Mouse (Mus musculus) liver, adult 2 months (tissue): ENCODE results near the gene Tmprss11f. TPM values are rescaled to one million over a fixed set of nuclear protein-coding genes. Genes with fewer than 3 reads are reported as not detected.
"Not testable (repeated sequence)": the region's sequence is repeated elsewhere in the genome, so short reads cannot be mapped to it uniquely, and the experiment has no call there.

Experiments
- DNase-seq: peaks from one replicate; pipeline ENCODE4 v3.0.0-alpha.2; 2011; ENCODE audit warnings: low read depth, low spot score; ENCODE audit errors: extremely low read depth
- H3K27ac ChIP-seq: fragments of 200-500 bp; replicated peaks from 2 replicates; pipeline ENCODE4 v1.5.1; 2012; ENCODE audit warnings: low read depth, mild to moderate bottlenecking, control low read depth, inconsistent platforms, low read length; ENCODE audit not compliant: insufficient read depth
- H3K27me3 ChIP-seq: fragments of 200-500 bp; 2 replicates; pipeline ENCODE4 v1.6.1; 2012; ENCODE audit warnings: mild to moderate bottlenecking, moderate library complexity, low read length, inconsistent platforms; ENCODE audit not compliant: control insufficient read depth, insufficient read depth
- H3K36me3 ChIP-seq: fragments of 200-500 bp; 2 replicates; pipeline ENCODE4 v1.6.1; 2012; ENCODE audit warnings: low read length, inconsistent platforms; ENCODE audit not compliant: control insufficient read depth, insufficient read depth
- H3K4me1 ChIP-seq: fragments of 200-500 bp; 2 replicates; pipeline ENCODE4 v1.6.1; 2011; ENCODE audit warnings: low read length; ENCODE audit not compliant: control insufficient read depth, insufficient read depth
- H3K4me3 ChIP-seq: fragments of 200-500 bp; 2 replicates; pipeline ENCODE4 v1.5.1; 2011; ENCODE audit warnings: low read depth, mild to moderate bottlenecking, control low read depth, low read length, moderate library complexity; ENCODE audit not compliant: insufficient read depth
- H3K79me2 ChIP-seq: fragments of 200-500 bp; 2 replicates; pipeline ENCODE4 v1.6.1; 2012; ENCODE audit warnings: inconsistent platforms, mild to moderate bottlenecking, low read length, moderate library complexity; ENCODE audit not compliant: control insufficient read depth, insufficient read depth
- H3K9ac ChIP-seq: fragments of 200-500 bp; 2 replicates; pipeline ENCODE4 v1.6.1; 2012; ENCODE audit warnings: low read depth, mild to moderate bottlenecking, control low read depth, inconsistent platforms, low read length
- CTCF ChIP-seq: fragments of 200-500 bp; IDR thresholded peaks from 2 replicates; pipeline ENCODE4 v1.5.1; 2011; ENCODE audit warnings: low read depth, low read length, control low read depth
- POLR2A ChIP-seq: fragments of 200-500 bp; IDR thresholded peaks from 2 replicates; pipeline ENCODE4 v1.6.1; 2011; ENCODE audit warnings: low read length, control low read depth; ENCODE audit not compliant: insufficient read depth; ENCODE audit errors: extremely low read depth
- WGBS: fragments of 180-500 bp; shearing (Covaris S2); methylation state at CpG from one replicate; pipeline ENCODE4 v1.1.7; 2018; 5-methylcytosine and 5-hydroxymethylcytosine counted together
- polyA plus RNA-seq: library from polyadenylated mRNA; depleted of rRNA; stranded (reverse); fragments of >200 nt; gene quantifications from 2 replicates; pipeline ENCODE4 v1.2.3, GENCODE M21; 2012
- total RNA-seq: library from RNA; depleted of rRNA; stranded (reverse); fragments of >200 nt; gene quantifications from 2 replicates; pipeline ENCODE4 v1.2.3, GENCODE M21; 2014

The Tmprss11f gene
- total and polyA plus RNA-seq, 2 experiments, result not detected

DNA sequence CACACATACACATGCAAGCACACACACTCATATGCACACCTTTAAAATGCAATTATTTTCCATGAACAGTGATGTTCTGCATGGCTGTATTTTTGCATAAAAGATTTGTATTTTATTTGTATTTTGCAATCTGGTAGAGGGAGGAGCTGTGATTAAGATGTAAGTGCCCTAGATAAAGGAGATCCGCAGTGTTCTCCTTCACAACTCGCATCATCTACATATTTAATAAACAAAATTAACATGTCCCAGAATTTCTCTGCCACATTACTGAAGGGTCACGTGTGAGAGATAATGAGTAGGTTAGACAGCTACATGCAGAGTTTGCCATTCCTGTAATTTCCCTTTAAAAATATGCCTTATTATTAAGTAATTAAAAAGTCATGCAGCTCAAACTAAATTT is 46.3 kb downstream of the Tmprss11f start:
- Histone ChIP-seq H3K4me3 (no peak overlapping the region), H3K4me1 (peaks cover 5% of the 10 kb centered on the region), H3K27me3 (no peaks in the 10 kb centered on the region), H3K9ac (no peak overlapping the region), H3K36me3 (no peaks in the 10 kb centered on the region), H3K79me2 (no peaks in the 10 kb centered on the region; the same call in 1 of the 2 replicates), H3K27ac (no peak overlapping the region)
- DNase-seq, result no peak
- TF ChIP-seq CTCF (no peak), POLR2A (no peak)
- WGBS, result 85% methylated on average over 3 of the region's 3 CpGs

DNA sequence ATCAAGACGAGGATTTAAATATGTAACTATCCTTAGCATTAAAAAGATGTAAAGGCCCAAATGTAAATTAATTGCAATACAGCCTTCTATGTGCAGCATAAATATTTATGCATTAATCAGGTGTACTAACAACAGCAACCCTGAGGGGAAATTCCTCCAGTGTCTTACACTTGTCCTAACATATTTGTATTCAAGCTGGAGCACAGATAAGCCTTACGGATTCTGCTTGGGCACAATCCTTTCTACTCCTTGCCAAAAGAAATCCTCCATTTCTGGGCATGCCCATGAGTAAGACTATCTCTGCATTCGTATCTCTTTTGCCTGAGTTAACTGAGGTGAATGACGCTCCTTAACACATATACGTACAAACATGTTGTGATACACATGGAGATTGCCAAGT is 49.6 kb downstream of the Tmprss11f start:
- TF ChIP-seq CTCF (no peak), POLR2A (no peak)
- H3K27ac ChIP-seq, result no peak overlapping the region
- H3K36me3 ChIP-seq, result no peaks in the 10 kb centered on the region
- DNase-seq, result no peak
- no peaks in the 10 kb centered on the region for H3K27me3 ChIP-seq
- no peaks in the 10 kb centered on the region; the same call in 1 of the 2 replicates for H3K79me2 ChIP-seq
- H3K4me1 ChIP-seq, result peaks cover 7% of the 10 kb centered on the region
- 85% methylated on average over 5 of the region's 5 CpGs for WGBS
- no peak overlapping the region for H3K4me3 ChIP-seq
- no peak overlapping the region for H3K9ac ChIP-seq

DNA sequence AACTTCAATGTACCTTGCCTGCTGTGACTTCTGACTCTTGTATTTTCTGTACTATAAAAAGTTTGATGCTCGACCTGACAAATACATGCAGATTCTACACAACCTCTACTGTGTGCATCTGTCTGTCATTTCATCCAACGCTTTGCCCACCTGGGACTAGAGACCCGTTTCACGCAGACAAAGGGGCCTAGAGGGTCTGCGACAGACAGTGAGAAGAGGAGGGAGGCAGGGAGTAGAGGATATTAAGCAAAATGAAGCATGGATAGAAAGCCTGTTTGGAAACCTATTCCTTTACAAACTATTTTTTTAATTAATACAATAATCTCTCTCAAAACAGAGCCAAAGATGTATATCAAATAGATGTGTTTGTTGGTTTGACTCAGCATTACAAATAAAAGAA is 50.2 kb downstream of the Tmprss11f start:
- Histone ChIP-seq H3K4me1 (peaks cover 7% of the 10 kb centered on the region), H3K27ac (0 out of 2 replicates have a peak overlapping the region, but pooled peaks have one; percentile 24), H3K79me2 (no peaks in the 10 kb centered on the region; the same call in 1 of the 2 replicates), H3K9ac (no peak overlapping the region), H3K36me3 (no peaks in the 10 kb centered on the region), H3K27me3 (no peaks in the 10 kb centered on the region), H3K4me3 (no peak overlapping the region)
- DNase-seq, result no peak
- WGBS, result 74% methylated on average over 5 of the region's 5 CpGs
- TF ChIP-seq CTCF, result no peak
- no peak for TF ChIP-seq POLR2A

DNA sequence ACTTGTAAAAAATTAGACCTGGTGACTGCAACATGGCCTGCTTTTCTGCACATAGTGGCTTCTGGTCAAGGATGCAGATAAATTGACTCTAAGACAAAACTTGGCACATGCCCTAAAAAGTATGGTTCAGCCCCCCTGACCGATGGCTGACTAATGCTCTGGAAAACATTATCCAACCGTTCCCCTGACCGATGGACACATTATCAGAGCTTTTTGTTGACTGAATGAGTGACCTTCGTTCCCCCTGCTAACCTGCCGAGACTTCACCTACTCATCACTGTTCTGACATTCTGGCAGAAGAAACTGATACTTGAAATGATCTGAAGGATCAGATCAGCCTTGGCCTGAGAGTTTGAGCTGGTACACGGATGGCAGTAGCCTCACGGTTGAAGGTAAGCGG is 53.5 kb downstream of the Tmprss11f start:
- not testable (repeated sequence) for H3K4me1 ChIP-seq, H3K79me2 ChIP-seq, H3K27me3 ChIP-seq, H3K9ac ChIP-seq, H3K36me3 ChIP-seq, H3K4me3 ChIP-seq
- DNase-seq, result peak; percentile 85
- 36% methylated on average over 8 of the region's 8 CpGs for WGBS
- peak overlapping the region; percentile 57 for H3K27ac ChIP-seq

DNA sequence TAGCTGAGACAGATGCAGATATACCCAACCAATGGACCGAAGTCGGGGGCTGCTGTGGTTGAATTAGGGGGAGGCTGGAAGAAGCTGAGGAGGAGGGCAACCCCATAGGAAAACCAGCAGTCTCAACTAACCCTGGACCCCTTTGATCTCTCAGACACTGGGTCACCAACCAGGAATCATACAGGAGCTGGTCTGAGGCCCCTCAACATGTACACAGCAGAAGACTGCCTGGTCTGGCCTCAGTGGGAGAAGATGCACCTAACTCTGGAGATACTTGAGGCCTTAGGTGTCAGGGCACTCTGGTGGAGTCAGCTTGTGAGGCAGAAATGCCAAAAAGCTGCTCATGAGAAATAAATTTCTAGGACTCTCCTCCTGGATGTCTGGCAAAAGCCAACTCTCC is 85.5 kb downstream of the Tmprss11f start:
- no peaks in the 10 kb centered on the region for H3K36me3 ChIP-seq
- no peaks in the 10 kb centered on the region for H3K79me2 ChIP-seq
- H3K4me3 ChIP-seq, result no peak overlapping the region
- H3K27me3 ChIP-seq, result no peaks in the 10 kb centered on the region
- no peak overlapping the region for H3K27ac ChIP-seq
- no peak for TF ChIP-seq POLR2A
- no peak for TF ChIP-seq CTCF
- 87% methylated on average over 2 of the region's 2 CpGs for WGBS
- H3K9ac ChIP-seq, result no peak overlapping the region
- no peaks in the 10 kb centered on the region for H3K4me1 ChIP-seq
- no peak for DNase-seq

DNA sequence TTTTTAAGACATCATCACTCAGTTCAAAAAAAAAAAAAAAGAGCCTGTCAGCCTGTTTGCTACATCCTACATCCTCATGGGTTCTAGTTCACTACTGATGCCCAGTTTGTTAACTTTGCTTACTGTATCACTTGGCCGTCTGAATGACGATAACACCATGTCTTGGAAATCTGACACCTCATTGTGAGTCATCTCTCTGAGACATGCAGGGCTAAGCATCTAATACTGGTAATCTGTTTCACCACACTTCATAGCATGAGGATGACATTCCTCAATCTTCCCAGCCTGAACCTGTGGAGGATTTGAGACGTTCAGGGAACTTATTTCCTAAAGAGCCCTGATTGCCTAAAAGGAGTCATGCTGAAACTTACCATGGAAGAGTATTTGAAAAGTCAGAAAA is 91.6 kb downstream of the Tmprss11f start:
- Histone ChIP-seq H3K4me1 (no peaks in the 10 kb centered on the region), H3K36me3 (no peaks in the 10 kb centered on the region), H3K27ac (no peak overlapping the region), H3K4me3 (no peak overlapping the region), H3K79me2 (no peaks in the 10 kb centered on the region), H3K9ac (no peak overlapping the region), H3K27me3 (no peaks in the 10 kb centered on the region)
- WGBS, result 77% methylated on average over 3 of the region's 3 CpGs
- TF ChIP-seq CTCF (no peak), POLR2A (no peak)
- DNase-seq, result no peak

DNA sequence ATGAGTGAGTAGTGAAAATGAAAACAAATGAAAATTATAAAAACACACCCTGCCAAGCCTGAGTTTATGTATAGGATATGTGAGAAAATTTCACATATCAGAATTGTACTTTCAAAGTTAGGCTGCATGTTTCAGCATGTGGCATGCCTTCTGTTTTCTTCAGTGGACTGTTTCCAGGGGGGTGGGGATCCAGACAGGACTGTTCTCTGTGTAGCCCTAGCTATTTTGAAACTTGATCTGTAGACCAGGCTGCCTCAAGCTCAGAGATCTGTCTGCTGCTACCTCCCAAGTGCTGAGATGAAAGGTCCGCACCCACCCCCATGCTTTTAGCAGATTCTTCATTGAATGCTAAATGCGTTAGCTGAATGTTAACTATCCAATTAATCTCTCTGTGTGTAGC is 103.5 kb downstream of the Tmprss11f start:
- Histone ChIP-seq H3K27me3 (no peaks in the 10 kb centered on the region), H3K4me1 (no peaks in the 10 kb centered on the region), H3K4me3 (no peak overlapping the region), H3K9ac (no peak overlapping the region), H3K79me2 (no peaks in the 10 kb centered on the region), H3K27ac (no peak overlapping the region), H3K36me3 (no peaks in the 10 kb centered on the region)
- 85% methylated on average over 2 of the region's 2 CpGs for WGBS
- no peak for DNase-seq
- TF ChIP-seq POLR2A, result no peak
- TF ChIP-seq CTCF, result no peak
